20 mouse cellular contexts compared by ENCODE assay signal in genomic region chr1:91003522-91004253, GRCm38 (mm10). TPM values are rescaled to one million over a fixed set of nuclear protein-coding genes. Genes with fewer than 3 reads are reported as not detected.
"Had no signal": no experiment of that assay in that cellular context is flagged by ENCODE, and none has a peak within 500 bp of the region (broad histone marks: within the 10 kb centered on the region; RNA-seq: fewer than 3 reads in every experiment).

No protein-coding gene starts in this region.

- H3K9ac ChIP-seq: liver, embryonic 15.5 days; neural tube, embryonic 13.5 days had no signal

- H3K27me3 ChIP-seq: neural tube, embryonic 13.5 days had no signal

- H3K36me3 ChIP-seq: limb, embryonic 10.5 days; liver, embryonic 15.5 days; neural tube, embryonic 13.5 days had no signal

- H3K27ac ChIP-seq: left cerebral cortex, adult 2 months; limb, embryonic 10.5 days; liver, embryonic 15.5 days; neural tube, embryonic 13.5 days had no signal

- DNase-seq: lung, adult 2 months; lung, postnatal 36 days; midbrain, embryonic 14.5 days; retina, postnatal 1 day; right cerebral cortex, postnatal 4 days; spleen, adult 18-20 months; thymus, adult 18-20 months; thymus, postnatal 14 days had no signal

- H3K4me3 ChIP-seq: left cerebral cortex, adult 2 months; limb, embryonic 10.5 days; liver, embryonic 15.5 days; neural tube, embryonic 13.5 days had no signal

- H3K4me2 ChIP-seq: liver, embryonic 11.5 days; liver, embryonic 15.5 days; neural tube, embryonic 13.5 days had no signal

- ATAC-seq: lung, postnatal 0 days had no signal

- H3K9me3 ChIP-seq: limb, embryonic 10.5 days; liver, embryonic 15.5 days; neural tube, embryonic 13.5 days had no signal

RNA-seq across cellular contexts. Expression of gene Rab17, which starts 34.2 kb away (rescaled TPM):
- total RNA-seq: layer of hippocampus, postnatal 25 days; monocyte, adult 5-6 weeks had no signal
- polyA plus RNA-seq: midbrain, embryonic 14.5 days had no signal

RNA-seq across cellular contexts. Expression of gene Prlh, which starts 50.8 kb away (rescaled TPM):
- total RNA-seq: layer of hippocampus, postnatal 25 days; left cerebral cortex, adult 2 months; left cerebral cortex, postnatal 14 days; megakaryocyte progenitor cell, adult 5-6 weeks; monocyte, adult 5-6 weeks had no signal
- polyA plus RNA-seq: limb, embryonic 10.5 days; limb, embryonic 14.5 days; liver, embryonic 11.5 days; liver, embryonic 15.5 days; lung, adult 2 months; lung, postnatal 0 days; midbrain, embryonic 14.5 days; neural tube, embryonic 13.5 days; stomach, embryonic 14.5 days had no signal
